Mouse (Mus musculus) neural tube, embryonic 14.5 days (tissue): ENCODE measurements at regions not wholly inside any gene's neighbourhood (a gene's known extent, or its start where the extent isn't known, plus 50 kb on each side); places are given as distances from the start of the nearest gene placed in this dataset.

Source experiments
- ATAC-seq: fragments of 200-750 bp; cut with Nextera tagmentation; 2 replicates; pipeline ENCODE4 v1.8.0; 2017; ENCODE audit warnings: low read depth, mild to moderate bottlenecking, moderate TSS enrichment, moderate library complexity
- H3K27ac ChIP-seq: fragments of 300-500 bp; sonication (generic); 2 replicates; pipeline ENCODE4 v1.5.1; 2014; ENCODE audit warnings: low read depth, mild to moderate bottlenecking, control low read depth, low read length, moderate library complexity, mixed read lengths
- H3K27me3 ChIP-seq: fragments of 300-500 bp; sonication (generic); 2 replicates; pipeline ENCODE4 v1.6.1; 2014; ENCODE audit warnings: low read length; ENCODE audit not compliant: control insufficient read depth, insufficient read depth
- H3K36me3 ChIP-seq: fragments of 300-500 bp; sonication (generic); 2 replicates; pipeline ENCODE4 v1.6.1; 2014; ENCODE audit warnings: low read length, mixed read lengths; ENCODE audit not compliant: control insufficient read depth, insufficient read depth
- H3K4me1 ChIP-seq: fragments of 300-500 bp; sonication (generic); 2 replicates; pipeline ENCODE4 v1.6.1; 2014; ENCODE audit warnings: low read length; ENCODE audit not compliant: control insufficient read depth, insufficient read depth
- H3K4me2 ChIP-seq: fragments of 300-500 bp; sonication (generic); 2 replicates; pipeline ENCODE4 v1.6.1; 2014; ENCODE audit warnings: mild to moderate bottlenecking, low read depth, low read length, control low read depth
- H3K4me3 ChIP-seq: fragments of 300-500 bp; sonication (generic); 2 replicates; pipeline ENCODE4 v1.5.1; 2014; ENCODE audit warnings: low read depth, low read length, control low read depth, mixed read lengths
- H3K9ac ChIP-seq: fragments of 300-500 bp; sonication (generic); replicated peaks from 2 replicates; pipeline ENCODE4 v1.6.1; 2014; ENCODE audit warnings: low read depth, mild to moderate bottlenecking, control low read depth, low read length, mixed read lengths
- H3K9me3 ChIP-seq: fragments of 300-500 bp; sonication (generic); 2 replicates; pipeline ENCODE4 v1.6.1; 2016; ENCODE audit warnings: low read length; ENCODE audit not compliant: control insufficient read depth
- WGBS: fragments of 180-500 bp; shearing (Covaris S2); extraction: QIAGEN DNeasy Blood & Tissue Kit; methylation state at CpG from one replicate; pipeline ENCODE4 v1.1.7; 2014; 5-methylcytosine and 5-hydroxymethylcytosine counted together

DNA sequence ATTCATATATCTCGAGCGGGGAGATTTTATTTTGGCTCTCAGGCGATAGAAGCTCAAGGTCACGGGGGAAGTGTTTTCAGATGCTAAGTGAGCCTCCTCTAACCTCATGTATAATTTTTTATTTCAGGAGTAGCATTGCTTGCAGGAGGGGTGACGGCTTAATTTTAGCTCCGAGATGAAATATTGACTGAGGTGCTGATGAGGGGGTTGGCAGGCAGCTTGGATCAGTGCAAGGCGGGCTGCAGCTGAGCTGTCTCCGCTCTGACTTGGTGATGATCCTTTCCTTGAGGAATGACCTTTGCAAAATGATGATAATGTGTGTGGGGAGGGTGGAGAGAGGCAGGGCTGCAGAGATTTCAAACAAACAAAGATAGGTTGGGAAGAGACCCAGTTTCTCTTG, 222.6 kb downstream of the Hhipl2 start:
- no peaks in the 10 kb centered on the region for H3K4me1 ChIP-seq
- H3K9me3 ChIP-seq = no peaks in the 10 kb centered on the region
- H3K4me3 ChIP-seq = no peak overlapping the region
- no peak overlapping the region for H3K27ac ChIP-seq
- no peaks in the 10 kb centered on the region for H3K27me3 ChIP-seq
- H3K36me3 ChIP-seq = no peaks in the 10 kb centered on the region
- no peak for ATAC-seq
- H3K9ac ChIP-seq = no peak overlapping the region
- no peak overlapping the region for H3K4me2 ChIP-seq
- 63% methylated on average over 8 of the region's 8 CpGs for WGBS

DNA sequence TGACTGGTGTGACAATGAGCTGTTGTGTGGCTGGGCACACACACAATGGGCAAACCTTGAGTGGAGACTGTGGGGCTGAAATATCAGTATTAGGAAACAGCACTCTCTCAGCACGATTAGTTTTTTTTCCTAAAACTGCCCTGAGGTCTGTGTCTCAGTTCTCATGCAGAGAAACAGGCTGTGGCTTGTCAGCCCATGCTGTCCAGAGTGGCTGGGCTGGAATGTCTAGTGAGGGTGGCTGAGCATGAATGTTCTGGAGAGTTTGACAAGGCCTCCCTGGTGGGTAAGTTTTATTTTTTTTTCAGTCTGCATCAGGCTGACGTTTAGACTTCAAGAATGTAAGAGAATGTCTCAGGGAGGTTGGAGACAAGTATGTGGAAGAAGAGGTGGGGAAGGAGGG, 226.0 kb downstream of the Hhipl2 start:
- Histone ChIP-seq H3K9me3 (no peaks in the 10 kb centered on the region), H3K4me1 (no peaks in the 10 kb centered on the region), H3K9ac (no peak overlapping the region), H3K4me3 (no peak overlapping the region), H3K4me2 (no peak overlapping the region), H3K27me3 (no peaks in the 10 kb centered on the region), H3K27ac (no peak overlapping the region), H3K36me3 (no peaks in the 10 kb centered on the region)
- WGBS = 73% methylated on average over 2 of the region's 2 CpGs
- no peak for ATAC-seq

DNA sequence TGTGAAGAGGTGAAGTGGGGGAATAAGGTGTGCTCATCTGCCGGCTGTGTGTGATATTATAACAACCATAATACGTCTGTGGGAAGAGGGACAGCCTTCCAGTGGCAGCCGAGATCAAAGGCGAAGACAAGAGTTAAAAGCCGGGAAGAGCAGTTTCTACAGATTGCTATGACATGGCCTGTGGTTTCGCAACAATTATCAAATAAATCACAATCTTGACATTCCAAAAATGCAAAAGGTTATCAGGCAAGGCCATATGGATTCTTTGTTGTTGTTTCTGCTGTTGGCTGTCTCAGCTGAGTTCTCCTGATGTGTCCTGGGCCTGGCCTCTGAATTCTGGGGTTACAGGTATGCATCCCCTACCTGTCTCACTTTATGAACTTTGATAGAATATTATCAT, 235.9 kb downstream of the Hhipl2 start:
- Histone ChIP-seq H3K36me3 (no peaks in the 10 kb centered on the region), H3K9ac (no peak overlapping the region), H3K4me2 (no peak overlapping the region), H3K9me3 (no peaks in the 10 kb centered on the region), H3K27me3 (no peaks in the 10 kb centered on the region), H3K4me3 (no peak overlapping the region), H3K27ac (no peak overlapping the region), H3K4me1 (no peaks in the 10 kb centered on the region)
- WGBS = 84% methylated on average over 6 of the region's 6 CpGs
- ATAC-seq = no peak

DNA sequence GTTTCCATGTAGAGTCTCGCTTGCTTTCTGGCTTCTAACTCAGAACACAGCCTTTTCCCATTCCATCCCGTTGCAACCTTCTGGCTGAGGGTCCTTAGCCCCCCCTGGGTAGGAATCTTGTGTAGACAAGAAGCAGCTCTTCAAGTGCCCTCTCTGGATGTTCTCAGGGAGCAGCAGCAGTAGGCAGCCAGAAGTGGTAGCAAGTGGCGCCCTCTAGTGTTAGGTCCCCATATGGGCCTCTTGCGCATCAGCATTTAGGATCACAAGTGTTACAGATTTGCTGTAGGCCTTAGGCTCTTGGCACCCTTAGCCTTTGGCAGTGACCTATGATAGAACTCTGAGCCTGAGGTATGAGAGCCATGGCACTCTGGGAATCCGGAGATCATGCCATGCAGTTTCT, 239.0 kb downstream of the Hhipl2 start:
- Histone ChIP-seq H3K27me3 (no peaks in the 10 kb centered on the region), H3K4me3 (no peak overlapping the region), H3K36me3 (no peaks in the 10 kb centered on the region), H3K9ac (no peak overlapping the region), H3K4me1 (no peaks in the 10 kb centered on the region), H3K9me3 (no peaks in the 10 kb centered on the region), H3K27ac (no peak overlapping the region), H3K4me2 (no peak overlapping the region)
- no peak for ATAC-seq
- WGBS = 59% methylated on average over 5 of the region's 5 CpGs

DNA sequence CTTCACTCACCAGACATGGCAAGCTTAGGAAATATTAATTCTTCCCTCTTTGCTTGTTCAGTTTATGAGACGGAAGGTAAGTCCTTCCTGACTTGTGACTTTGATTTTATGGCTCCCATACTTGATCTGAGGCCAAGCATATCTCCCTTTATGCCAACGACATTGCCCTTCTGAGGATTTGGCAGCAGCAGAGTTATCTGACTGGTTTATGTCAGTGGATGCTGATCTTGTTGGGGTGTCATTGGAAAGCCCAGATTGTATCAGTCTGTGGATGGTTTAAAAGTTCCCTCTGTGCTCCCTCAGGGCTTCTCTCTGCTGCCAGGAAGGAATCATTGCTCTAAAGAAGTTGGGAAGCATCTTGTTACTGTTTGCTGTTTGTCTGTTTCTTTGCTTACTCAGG, 242.5 kb downstream of the Hhipl2 start:
- Histone ChIP-seq H3K4me3 (no peak overlapping the region), H3K4me1 (no peaks in the 10 kb centered on the region), H3K9ac (no peak overlapping the region), H3K4me2 (no peak overlapping the region), H3K36me3 (no peaks in the 10 kb centered on the region), H3K27ac (no peak overlapping the region), H3K27me3 (no peaks in the 10 kb centered on the region), H3K9me3 (no peaks in the 10 kb centered on the region)
- no peak for ATAC-seq
- WGBS = 76% methylated on average over 2 of the region's 2 CpGs

DNA sequence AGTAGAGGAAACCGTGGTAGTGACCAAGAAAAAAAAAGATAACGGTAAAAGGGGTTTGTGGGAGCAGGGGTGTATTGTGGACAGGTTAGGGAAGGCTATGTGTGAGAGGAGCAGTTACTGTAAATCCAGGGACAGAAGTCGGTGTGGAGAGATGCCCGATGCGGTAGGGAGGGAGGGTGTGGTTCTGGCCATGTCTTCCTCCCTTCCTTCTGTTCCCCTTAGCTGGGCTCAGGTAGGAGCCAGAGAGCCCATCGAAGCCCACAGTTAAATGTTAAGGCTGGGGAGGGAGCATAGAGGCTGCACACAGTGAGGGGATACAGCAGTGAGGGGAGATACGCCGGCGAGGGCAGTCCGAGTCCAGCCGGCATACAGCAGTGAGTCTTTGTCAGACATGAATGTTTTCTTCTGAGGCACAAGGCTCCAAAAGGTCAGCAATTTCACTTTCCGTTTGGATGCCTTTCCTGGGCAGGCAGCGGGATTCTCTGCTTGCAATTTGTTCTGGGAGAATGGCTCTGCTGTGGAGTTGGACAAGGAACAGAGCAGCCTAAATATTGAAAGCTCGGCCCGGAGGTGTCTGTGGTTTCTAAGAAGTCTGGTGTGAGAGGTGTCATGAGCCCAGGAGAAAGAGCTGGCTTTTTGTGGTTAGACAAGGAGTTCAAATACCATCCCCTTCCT, 244.5 kb downstream of the Hhipl2 start:
- Histone ChIP-seq H3K27ac (no peak overlapping the region), H3K27me3 (no peaks in the 10 kb centered on the region), H3K4me2 (no peak overlapping the region), H3K36me3 (no peaks in the 10 kb centered on the region), H3K9me3 (no peaks in the 10 kb centered on the region), H3K9ac (no peak overlapping the region), H3K4me3 (no peak overlapping the region), H3K4me1 (no peaks in the 10 kb centered on the region)
- WGBS = 81% methylated on average over 15 of the region's 15 CpGs
- no peak for ATAC-seq

DNA sequence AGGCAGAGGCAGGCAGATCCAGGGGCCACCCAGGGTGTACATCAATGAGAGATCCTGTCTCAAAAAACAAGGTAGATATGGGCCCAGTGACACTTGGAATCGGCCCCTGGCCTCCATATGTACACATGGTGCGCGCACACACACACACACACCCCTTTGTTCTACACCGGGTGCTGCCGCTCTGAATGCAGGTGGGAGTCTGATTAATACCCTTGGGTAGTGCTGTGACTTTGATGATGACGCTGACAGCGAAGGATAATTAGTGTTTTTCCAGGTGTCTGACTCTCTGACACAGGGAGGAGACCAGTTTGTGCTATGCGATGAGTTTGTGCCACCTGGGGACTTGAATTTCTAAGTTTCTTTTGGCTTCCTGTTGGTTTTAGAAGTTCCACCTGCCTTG, 251.3 kb downstream of the Hhipl2 start:
- no peaks in the 10 kb centered on the region for H3K27me3 ChIP-seq
- no peak overlapping the region for H3K9ac ChIP-seq
- H3K9me3 ChIP-seq = no peaks in the 10 kb centered on the region
- no peaks in the 10 kb centered on the region for H3K4me1 ChIP-seq
- H3K4me3 ChIP-seq = no peak overlapping the region
- WGBS = 76% methylated on average over 8 of the region's 8 CpGs
- no peak for ATAC-seq
- no peaks in the 10 kb centered on the region for H3K36me3 ChIP-seq
- no peak overlapping the region for H3K27ac ChIP-seq
- no peak overlapping the region for H3K4me2 ChIP-seq

DNA sequence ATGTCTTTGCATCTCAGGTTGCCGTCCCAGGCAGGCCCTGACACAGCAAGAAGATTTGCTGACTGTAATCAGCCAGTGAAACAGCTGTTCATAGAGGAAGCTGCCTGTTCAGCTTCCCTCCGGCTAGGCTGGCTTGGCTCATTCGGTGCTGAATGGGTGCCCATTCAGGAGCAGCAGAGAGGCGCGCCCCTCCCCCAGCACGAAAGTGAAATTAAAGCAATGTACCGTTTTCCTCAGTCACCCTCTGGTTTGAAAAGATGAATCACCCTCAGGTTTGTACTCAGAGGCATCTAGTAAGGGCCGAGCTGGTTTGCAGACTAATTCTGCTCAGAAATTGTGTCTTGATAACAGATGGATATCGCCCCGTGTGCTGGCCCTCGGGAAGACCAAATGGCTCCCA, 251.7 kb downstream of the Hhipl2 start:
- ATAC-seq = no peak
- 52% methylated on average over 11 of the region's 11 CpGs for WGBS
- H3K4me1 ChIP-seq = no peaks in the 10 kb centered on the region
- H3K4me3 ChIP-seq = no peak overlapping the region
- no peak overlapping the region for H3K4me2 ChIP-seq
- no peaks in the 10 kb centered on the region for H3K9me3 ChIP-seq
- no peaks in the 10 kb centered on the region for H3K36me3 ChIP-seq
- H3K27me3 ChIP-seq = no peaks in the 10 kb centered on the region
- H3K9ac ChIP-seq = no peak overlapping the region
- no peak overlapping the region for H3K27ac ChIP-seq

DNA sequence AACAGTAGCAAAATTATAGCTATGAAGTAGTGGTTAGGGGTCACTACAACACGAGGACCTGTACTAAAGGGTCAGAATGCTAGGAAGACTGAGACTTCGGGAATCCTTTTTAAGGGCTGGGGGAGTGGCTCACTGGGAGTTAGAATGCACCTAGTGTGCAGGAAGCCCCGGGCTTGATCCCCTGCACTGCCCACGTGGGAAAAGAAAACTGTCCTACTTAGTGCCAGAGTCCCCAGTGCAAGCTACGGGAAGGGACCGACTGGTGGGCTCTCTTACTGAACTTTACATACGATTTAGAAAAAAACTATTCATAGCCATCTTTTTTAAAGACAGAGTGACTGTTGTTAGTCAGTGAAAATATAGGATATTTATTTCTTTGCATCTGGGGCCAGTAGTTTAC, 252.5 kb downstream of the Hhipl2 start:
- no peak overlapping the region for H3K4me2 ChIP-seq
- no peak for ATAC-seq

More for the DNA sequence above, 252.5 kb downstream of the Hhipl2 start:
- WGBS = 74% methylated on average over 7 of the region's 7 CpGs
- H3K27ac ChIP-seq = no peak overlapping the region
- no peaks in the 10 kb centered on the region for H3K9me3 ChIP-seq
- no peaks in the 10 kb centered on the region for H3K36me3 ChIP-seq
- H3K9ac ChIP-seq = no peak overlapping the region
- no peaks in the 10 kb centered on the region for H3K4me1 ChIP-seq
- H3K4me3 ChIP-seq = no peak overlapping the region
- no peaks in the 10 kb centered on the region for H3K27me3 ChIP-seq
